Mouse (Mus musculus) embryo, embryonic 9.5 days (tissue): Measurements from ENCODE around the gene Itga11.
"Not testable (repeated sequence)": the region's sequence is repeated elsewhere in the genome, so short reads cannot be mapped to it uniquely, and the experiment has no call there.

Source experiments
- DNase-seq: peaks from one replicate; pipeline ENCODE4 v3.0.0-alpha.2; 2017; ENCODE audit errors: extremely low spot score

Itga11 gene

GRCm38 (mm10) chr9:62817828-62818614 lies 140.4 kb downstream of the Itga11 start:
- DNase-seq, result no peak

DNA sequence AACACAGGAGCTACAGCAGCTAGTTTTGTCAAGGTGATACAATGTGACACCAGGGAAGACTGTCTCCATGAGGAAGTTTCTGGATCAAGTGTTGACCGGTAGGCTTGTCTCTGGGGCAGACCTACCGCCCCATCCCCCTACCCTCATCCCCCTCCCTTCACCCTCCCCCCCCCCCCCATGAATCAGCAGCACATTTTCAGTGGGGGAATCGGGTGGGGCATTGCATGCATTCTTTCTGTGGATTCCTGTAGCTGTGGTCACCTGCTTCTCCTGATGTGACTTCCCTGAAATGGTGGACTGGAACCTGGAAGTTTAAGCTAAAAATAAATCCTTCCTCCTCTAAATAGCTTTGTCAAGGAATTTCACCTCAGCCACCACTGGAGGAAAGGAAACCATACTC lies 141.9 kb downstream of the Itga11 start:
- no peak for DNase-seq

GRCm38 (mm10) chr9:62819910-62820309 lies 142.3 kb downstream of the Itga11 start:
- not testable (repeated sequence) for DNase-seq

DNA sequence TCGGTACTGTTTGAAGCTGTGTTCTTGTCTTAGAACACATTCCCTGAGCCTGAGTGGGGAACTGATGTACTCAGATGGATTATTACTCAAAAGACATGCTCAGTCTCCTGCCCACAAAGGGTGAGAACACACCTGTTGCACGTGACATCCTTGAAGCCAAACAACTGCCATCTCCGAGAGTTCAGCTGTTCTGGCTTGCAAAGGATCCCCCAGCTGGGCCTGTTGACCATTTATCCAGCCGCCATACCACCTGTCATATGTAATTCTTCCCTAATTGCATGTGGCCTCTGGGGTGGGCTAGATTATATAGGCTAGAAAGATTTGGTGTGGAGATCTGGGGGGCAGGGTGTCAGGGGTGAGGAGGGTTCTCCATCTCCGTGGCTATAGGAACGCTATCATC lies 143.2 kb downstream of the Itga11 start:
- DNase-seq, result no peak

- no peak for DNase-seq
These were observed 144.2 kb downstream of the Itga11 start for GRCm38 (mm10) chr9:62821811-62822210.

- peak; percentile 64 for DNase-seq
These were observed 148.3 kb downstream of the Itga11 start for GRCm38 (mm10) chr9:62825791-62826393.

DNA sequence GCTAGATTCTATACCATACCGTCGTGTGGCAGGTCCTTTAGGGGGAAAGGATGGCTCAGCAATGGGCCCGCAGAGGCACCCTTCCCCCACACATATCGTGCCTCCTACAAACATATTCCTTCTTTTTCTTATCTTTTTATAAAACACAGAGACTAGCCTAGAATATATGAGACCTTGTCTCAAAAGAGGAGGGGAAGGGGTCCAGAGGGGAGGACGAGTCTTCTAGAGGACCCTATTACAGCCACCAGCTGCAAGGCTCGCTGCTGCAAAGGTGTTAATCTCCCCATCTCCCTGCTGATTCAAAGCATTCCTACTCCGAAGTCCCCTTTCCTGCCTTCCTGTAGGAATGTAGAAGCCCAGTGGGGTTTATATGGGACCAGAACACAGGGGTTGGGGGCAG lies 148.8 kb downstream of the Itga11 start:
- DNase-seq, result peak; percentile 54

DNA sequence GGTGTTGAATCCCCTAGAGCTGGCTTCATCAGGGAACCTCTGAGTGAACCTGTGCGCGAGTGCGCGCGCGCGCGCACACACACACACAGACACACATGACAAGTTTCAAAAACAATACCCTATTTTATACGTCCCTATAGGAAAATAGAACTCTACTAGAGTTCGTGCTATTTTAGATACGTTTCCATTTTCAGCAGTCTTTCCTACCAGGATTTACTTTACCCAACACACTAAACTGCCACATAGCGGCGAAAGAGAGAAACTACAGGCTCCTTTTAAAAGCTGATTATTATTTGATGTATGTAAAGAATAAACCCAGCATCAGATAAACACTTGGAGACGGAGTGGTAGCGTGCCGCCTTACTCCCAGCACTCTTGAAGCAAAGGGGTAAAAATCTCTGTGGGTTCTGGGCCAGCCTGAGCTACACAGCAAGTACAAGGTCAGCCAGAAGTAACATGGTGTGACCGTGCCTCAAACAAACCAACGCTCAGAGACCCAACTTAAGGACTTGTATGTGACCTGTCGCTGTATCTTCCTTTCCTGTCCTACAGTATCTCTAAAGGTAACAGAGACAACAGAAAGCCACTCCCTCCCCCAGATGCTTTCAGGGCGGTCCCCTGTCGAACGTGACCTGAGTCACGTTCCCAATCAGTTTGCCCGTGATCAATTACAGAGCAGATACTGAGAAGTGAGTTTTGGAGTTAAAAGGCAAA lies 150.5 kb downstream of the Itga11 start:
- peak; percentile 58 for DNase-seq

- DNase-seq, result peak; percentile 99
These were observed 151.0 kb downstream of the Itga11 start for GRCm38 (mm10) chr9:62828662-62829086.

- no peak for DNase-seq
These were observed 152.3 kb downstream of the Itga11 start for GRCm38 (mm10) chr9:62829877-62830276.
